Mouse (Mus musculus): ENCODE measurements around the gene Polq. TPM values are rescaled to one million over a fixed set of nuclear protein-coding genes. Genes with fewer than 3 reads are reported as not detected.
A peak's percentile ranks its signal among the peaks of the same experiment; 100 is the strongest.

Polq gene
- polyA plus RNA-seq (2016; fragmentation: Nextera tagmentation; extraction: Ambion mirVana), result 9.8 and 11.1 TPM in 2 replicates

DNA sequence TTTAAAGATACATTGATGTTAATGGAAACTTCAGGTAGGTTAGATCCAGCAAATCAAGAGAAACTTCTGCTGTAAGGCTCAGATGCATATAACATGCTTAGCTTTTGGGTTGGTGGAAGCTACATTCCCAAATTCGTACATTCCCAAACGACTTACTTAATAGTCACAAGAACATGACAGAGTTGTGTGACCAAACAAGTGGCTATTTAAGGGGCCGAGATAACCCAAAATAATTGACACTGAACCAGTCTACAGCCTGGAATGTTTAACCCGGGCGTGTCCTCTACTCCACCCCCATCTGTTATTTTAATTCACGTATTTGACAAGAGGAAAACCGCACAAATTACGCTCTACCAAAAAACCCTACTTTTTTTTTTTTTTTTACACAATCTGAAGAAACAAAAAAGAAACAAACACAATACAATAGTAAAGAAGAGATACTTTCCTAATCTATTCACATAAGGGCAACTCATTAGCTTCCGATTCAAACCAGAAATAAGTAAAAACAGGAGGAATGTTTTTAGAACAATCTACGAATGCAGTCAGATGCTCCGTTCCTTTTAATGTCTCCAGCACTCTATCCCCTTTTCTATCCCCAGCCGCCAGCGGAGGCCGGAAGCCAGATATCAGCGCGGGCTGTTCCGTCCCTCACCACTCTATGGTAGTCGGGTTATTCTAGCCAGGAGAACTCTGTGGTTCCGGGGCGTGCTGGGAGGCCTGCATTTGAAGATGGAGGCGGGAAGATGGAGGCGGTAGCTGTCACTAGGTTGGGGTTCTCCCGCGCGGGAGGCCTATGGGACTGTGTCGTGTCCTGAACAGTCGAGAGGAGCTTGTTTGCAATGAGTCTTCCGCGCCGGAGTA lies at the start of gene Polq:
Polq (plus strand) TSS at position 726 of the 861 bp plus-strand sequence.
- no peaks in the 10 kb centered on the region for H3K9me3 ChIP-seq
- peak within 1 kb of the TSS; percentile 79 for H3K27ac ChIP-seq
- H3K4me1 ChIP-seq, result peaks cover 15% of the 10 kb centered on the region; the same call in 1 of the 2 replicates
- 4% methylated on average over 30 of the region's 30 CpGs for WGBS
- H3K36me3 ChIP-seq, result peaks cover 3% of the 10 kb centered on the region; the same call in 1 of the 2 replicates
- H3K4me3 ChIP-seq, result peak within 1 kb of the TSS; percentile 75
- no peaks in the 10 kb centered on the region for H3K27me3 ChIP-seq (ENCODE audit: insufficient read depth, poor library complexity, severe bottlenecking)
- peak; percentile 97 for DNase-seq (ENCODE audit: low spot score)

DNA sequence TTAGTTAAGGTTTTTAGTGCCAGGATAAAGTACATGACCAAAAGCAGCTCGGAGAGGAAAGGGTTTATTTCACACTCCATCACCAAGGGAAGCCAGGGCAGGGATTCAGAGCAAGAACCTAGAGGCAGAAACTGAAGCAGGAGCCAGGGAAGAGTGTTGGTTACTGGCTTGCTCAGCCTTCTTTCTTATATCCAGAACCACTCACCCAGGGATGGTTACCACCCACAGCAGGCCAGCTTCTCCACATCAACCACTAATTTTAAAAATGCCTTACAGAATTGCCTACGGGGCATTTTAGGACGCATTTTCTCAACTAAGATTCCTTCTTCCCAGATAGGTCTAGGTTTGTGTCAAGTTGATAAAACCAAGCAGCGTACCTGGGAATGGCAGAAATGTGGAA lies 48.2 kb upstream of the Polq start:
- no peak overlapping the region for H3K27ac ChIP-seq
- no peak overlapping the region for H3K4me3 ChIP-seq
- 76% methylated on average over 4 of the region's 4 CpGs for WGBS
- no peak for DNase-seq (ENCODE audit: low spot score)
- peaks cover 13% of the 10 kb centered on the region; the same call in 1 of the 2 replicates for H3K36me3 ChIP-seq
- H3K27me3 ChIP-seq (ENCODE audit: insufficient read depth, poor library complexity, severe bottlenecking), result no peaks in the 10 kb centered on the region
- H3K4me1 ChIP-seq, result no peaks in the 10 kb centered on the region
- no peaks in the 10 kb centered on the region for H3K9me3 ChIP-seq

DNA sequence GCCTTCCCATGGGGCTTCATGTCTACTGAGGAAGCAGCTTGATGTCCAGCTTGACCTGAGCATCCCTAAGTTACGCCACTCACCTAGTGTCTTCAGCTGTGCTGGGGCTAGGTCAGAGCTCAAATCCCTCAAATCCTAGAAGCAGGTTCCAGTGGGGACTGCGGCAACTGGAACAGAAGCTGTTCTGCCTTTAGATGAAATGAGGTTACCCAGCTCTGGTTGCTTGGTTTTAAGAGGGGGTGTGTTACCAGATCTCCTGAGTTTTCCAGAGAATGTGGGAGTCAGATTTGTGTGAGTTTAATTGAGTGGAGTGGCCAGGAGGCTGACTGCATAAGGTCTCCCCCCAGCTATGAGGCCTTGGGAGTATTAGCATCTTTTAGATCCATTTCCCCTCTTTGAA lies 32.5 kb upstream of the Polq start:
- Histone ChIP-seq H3K27me3 (ENCODE audit: insufficient read depth, poor library complexity, severe bottlenecking) (no peaks in the 10 kb centered on the region), H3K9me3 (no peaks in the 10 kb centered on the region), H3K4me3 (no peak overlapping the region), H3K4me1 (no peaks in the 10 kb centered on the region), H3K36me3 (peaks cover 9% of the 10 kb centered on the region; the same call in 1 of the 2 replicates), H3K27ac (no peak overlapping the region)
- no peak for DNase-seq (ENCODE audit: low spot score)
- 88% methylated on average over 2 of the region's 2 CpGs for WGBS

DNA sequence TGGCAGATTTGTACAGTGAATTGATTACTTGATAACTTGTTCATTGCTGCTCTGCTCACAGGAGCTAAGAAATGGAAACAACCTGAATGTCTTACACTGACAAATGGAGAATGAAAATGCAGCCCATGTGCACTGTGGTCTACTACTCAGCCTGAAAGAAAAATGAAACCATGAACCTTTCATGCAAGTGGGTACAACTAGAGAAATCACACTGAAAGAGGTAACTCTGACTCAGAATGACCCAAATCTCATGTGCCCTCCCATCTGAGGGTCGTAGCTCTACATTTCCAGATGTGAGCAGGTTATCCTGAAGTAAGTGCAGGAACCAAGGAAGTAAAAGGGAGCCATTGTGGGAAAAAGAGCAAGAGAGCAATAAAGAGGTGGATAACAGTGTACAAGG lies 27.8 kb upstream of the Polq start:
- DNase-seq (ENCODE audit: low spot score), result no peak
- 81% methylated on average over 1 of the region's 1 CpGs for WGBS
- no peaks in the 10 kb centered on the region for H3K27me3 ChIP-seq (ENCODE audit: insufficient read depth, poor library complexity, severe bottlenecking)
- peaks cover 9% of the 10 kb centered on the region; the same call in 1 of the 2 replicates for H3K36me3 ChIP-seq
- H3K4me1 ChIP-seq, result peaks cover 14% of the 10 kb centered on the region
- no peak overlapping the region for H3K27ac ChIP-seq
- H3K9me3 ChIP-seq, result no peaks in the 10 kb centered on the region
- no peak overlapping the region for H3K4me3 ChIP-seq

DNA sequence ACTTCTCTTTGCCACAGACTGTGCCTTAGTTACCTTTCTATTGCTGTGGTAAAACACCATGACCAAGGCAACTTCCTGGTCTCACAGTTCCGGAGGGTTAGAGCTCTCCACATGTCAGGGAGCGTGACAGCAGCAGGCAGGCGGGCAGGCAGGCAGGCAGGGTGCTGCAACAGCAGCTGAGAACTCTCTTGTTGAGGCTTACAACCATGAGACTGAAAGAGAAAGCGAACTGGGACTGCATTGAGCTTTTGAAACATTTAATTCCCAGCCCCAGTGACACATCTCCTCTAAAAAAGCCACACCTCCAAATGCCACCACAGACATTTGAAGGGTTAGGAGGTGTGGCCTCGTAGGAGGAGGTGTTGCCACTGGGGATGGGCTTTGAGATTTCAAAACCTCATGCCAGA lies 25.9 kb upstream of the Polq start:
- H3K4me3 ChIP-seq, result no peak overlapping the region
- no peak overlapping the region for H3K27ac ChIP-seq
- peaks cover 9% of the 10 kb centered on the region; the same call in 1 of the 2 replicates for H3K36me3 ChIP-seq
- WGBS, result 63% methylated on average over 5 of the region's 5 CpGs
- H3K4me1 ChIP-seq, result peaks cover 21% of the 10 kb centered on the region
- DNase-seq (ENCODE audit: low spot score), result no peak
- H3K27me3 ChIP-seq (ENCODE audit: insufficient read depth, poor library complexity, severe bottlenecking), result no peaks in the 10 kb centered on the region
- no peaks in the 10 kb centered on the region for H3K9me3 ChIP-seq

DNA sequence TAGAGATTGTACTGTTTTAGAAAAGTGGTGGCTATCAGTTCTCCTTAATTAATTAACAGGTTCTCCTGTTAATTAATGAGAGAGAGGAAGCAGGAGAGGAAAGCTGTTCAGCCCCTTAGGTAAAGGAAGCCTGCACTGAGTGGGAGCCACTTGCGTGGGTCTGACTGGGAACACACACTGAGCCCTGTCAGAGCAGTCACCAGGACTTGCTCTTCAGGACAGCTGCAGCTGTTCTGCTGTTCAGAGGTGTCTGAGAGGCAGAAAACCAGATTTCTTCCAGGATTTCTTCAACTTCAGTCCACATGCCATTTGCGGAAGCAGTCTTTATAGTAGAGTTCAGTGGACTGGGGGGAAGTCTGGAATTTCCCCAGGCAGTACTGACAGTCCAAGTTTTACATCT lies 24.2 kb upstream of the Polq start:
- no peak for DNase-seq (ENCODE audit: low spot score)
- no peak overlapping the region for H3K4me3 ChIP-seq
- no peak overlapping the region for H3K27ac ChIP-seq
- WGBS, result 65% methylated on average over 2 of the region's 2 CpGs
- no peaks in the 10 kb centered on the region for H3K36me3 ChIP-seq
- no peaks in the 10 kb centered on the region for H3K9me3 ChIP-seq
- no peaks in the 10 kb centered on the region for H3K27me3 ChIP-seq (ENCODE audit: insufficient read depth, poor library complexity, severe bottlenecking)
- peaks cover 30% of the 10 kb centered on the region for H3K4me1 ChIP-seq

DNA sequence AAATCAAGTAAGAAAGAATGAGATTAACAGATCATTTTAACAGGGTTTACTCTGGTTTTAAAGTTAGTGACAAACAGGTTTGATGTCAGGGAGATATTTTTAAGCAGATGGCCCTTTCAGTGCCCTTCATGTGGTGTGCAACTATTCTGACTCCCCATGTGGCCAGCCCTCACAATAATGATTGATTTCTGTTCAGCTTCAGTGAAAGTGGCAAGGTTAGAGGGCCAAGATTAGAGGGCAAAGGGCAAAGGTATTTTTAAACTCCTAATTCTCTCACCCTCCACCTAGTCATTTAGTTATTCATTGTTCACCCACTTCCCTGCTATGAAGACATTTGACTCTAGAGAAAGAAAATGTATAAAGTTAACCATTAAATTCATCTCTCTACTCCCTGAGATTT lies 23.5 kb upstream of the Polq start:
- H3K27me3 ChIP-seq (ENCODE audit: insufficient read depth, poor library complexity, severe bottlenecking), result no peaks in the 10 kb centered on the region
- peaks cover 30% of the 10 kb centered on the region for H3K4me1 ChIP-seq
- H3K27ac ChIP-seq, result no peak overlapping the region
- H3K9me3 ChIP-seq, result no peaks in the 10 kb centered on the region
- DNase-seq (ENCODE audit: low spot score), result no peak
- no peak overlapping the region for H3K4me3 ChIP-seq
- H3K36me3 ChIP-seq, result no peaks in the 10 kb centered on the region

DNA sequence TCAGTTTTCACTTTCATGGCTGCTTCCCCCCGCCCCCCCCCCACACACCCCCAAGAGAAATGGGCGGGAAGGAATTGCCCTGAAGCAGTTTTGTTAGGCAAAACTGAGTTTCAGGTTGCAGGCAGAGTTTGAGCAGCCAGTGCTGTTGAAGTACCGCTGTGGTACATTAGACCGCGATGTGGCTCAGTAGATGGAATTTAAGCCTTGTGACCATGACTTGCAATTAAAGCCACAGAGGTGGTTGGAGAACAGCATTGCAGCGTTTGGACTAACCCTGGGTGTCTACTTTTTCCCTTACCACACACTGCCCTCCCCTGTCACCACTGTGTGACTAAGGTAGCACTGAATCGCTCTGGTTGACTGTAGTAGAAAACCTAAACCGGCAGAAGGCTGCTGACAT lies 22.1 kb upstream of the Polq start:
- peaks cover 30% of the 10 kb centered on the region for H3K4me1 ChIP-seq
- H3K36me3 ChIP-seq, result no peaks in the 10 kb centered on the region
- no peaks in the 10 kb centered on the region for H3K27me3 ChIP-seq (ENCODE audit: insufficient read depth, poor library complexity, severe bottlenecking)
- 53% methylated on average over 8 of the region's 8 CpGs for WGBS
- DNase-seq (ENCODE audit: low spot score), result no peak
- peak overlapping the region; percentile 52 for H3K4me3 ChIP-seq
- peak overlapping the region; percentile 84 for H3K27ac ChIP-seq
- H3K9me3 ChIP-seq, result no peaks in the 10 kb centered on the region

DNA sequence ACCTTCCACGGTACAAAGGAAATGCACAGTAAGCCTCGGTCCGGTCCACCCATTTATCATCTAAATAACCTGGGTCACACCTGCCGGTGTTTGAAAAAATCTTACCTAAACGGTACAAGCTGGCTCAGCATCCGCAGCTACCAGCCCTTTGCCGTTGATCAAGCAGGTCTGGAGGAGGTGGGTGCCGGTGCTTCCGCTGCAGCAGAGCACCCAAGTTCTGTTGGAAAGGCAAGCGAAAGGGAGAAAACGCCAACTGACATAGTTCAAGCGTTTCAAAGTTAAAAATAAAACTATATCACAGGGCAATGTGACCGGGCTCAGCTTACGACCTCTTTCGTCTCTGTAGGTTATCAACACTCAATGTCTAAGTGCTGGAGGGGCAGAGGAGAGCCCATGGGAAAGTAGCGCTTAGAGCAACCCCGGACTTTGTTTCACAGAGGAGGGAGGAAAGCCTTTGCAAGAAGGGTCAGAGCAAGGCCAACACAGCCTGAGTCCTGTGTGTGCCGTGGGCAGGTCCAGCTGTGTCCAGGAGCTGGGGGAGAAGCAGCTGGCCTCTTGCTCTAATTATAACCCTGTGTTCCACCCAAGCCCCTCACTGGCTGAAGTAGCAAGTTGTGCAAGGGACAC lies 21.5 kb upstream of the Polq start, which contains the start of gene Fbxo40:
Fbxo40 (minus strand) TSS at position 469 of the 627 bp plus-strand sequence.
- 42% methylated on average over 18 of the region's 18 CpGs for WGBS
- no peaks in the 10 kb centered on the region for H3K9me3 ChIP-seq
- H3K36me3 ChIP-seq, result no peaks in the 10 kb centered on the region
- H3K4me1 ChIP-seq, result peaks cover 30% of the 10 kb centered on the region
- peak within 1 kb of the TSS; percentile 52 for H3K4me3 ChIP-seq
- no peaks in the 10 kb centered on the region for H3K27me3 ChIP-seq (ENCODE audit: insufficient read depth, poor library complexity, severe bottlenecking)
- DNase-seq (ENCODE audit: low spot score), result no peak
- H3K27ac ChIP-seq, result peak within 1 kb of the TSS; percentile 84

DNA sequence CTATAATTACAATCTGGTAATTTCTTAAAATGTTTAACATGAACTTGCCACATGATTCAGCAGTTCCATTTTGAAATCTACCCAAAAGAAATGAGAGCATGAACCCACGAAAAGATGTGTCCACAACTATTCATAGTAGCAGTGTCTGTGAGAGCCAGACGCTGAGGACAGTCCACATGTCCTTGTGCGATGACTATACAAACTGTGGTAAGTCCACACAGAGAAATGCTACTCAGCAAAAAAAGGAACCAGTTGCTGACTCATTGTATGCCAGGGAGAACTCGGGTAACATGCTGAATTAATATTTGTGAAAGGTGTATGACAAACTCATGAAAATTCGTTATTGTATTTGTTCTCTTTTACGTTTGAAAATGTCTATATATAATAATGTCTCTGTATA lies 13.9 kb upstream of the Polq start:
- no peak overlapping the region for H3K4me3 ChIP-seq
- DNase-seq (ENCODE audit: low spot score), result no peak
- H3K4me1 ChIP-seq, result no peaks in the 10 kb centered on the region
- no peak overlapping the region for H3K27ac ChIP-seq
- no peaks in the 10 kb centered on the region for H3K36me3 ChIP-seq
- whole genome bisulfite sequencing, result 80% methylated on average over 6 of the region's 6 CpGs
- H3K9me3 ChIP-seq, result no peaks in the 10 kb centered on the region
- H3K27me3 ChIP-seq (ENCODE audit: insufficient read depth, poor library complexity, severe bottlenecking), result no peaks in the 10 kb centered on the region

DNA sequence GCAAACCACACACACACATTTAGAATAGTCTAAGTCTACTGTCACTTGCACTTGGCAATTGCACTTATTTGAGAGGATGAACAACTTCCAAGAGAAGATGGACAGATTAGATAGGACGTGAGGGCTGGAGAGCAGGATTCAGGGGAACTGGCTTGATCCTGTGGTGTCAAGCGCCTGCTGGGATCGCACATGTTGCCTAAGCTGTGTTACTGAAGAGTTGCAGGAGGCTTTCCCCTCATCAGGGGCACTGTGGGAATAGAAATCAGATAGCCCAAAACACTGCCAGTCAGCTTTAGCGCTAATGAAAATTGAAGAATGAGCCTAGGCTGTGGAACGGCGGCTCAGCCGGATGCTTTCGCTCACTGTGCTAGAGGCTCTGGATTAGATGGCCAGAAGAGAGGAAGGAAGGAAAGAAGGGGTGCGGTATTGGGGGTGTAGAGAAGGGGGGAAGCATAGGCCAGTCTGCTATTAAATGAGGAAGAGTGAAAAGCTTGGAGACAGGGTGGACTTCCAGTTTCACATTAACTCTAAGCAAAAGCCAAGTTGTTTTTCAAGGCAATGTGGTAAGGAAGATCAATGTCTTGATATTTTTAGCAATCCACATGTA lies 12.1 kb upstream of the Polq start:
- no peaks in the 10 kb centered on the region for H3K4me1 ChIP-seq
- H3K9me3 ChIP-seq, result no peaks in the 10 kb centered on the region
- no peak overlapping the region for H3K4me3 ChIP-seq
- 56% methylated on average over 9 of the region's 9 CpGs for WGBS
- no peaks in the 10 kb centered on the region for H3K36me3 ChIP-seq
- H3K27me3 ChIP-seq (ENCODE audit: insufficient read depth, poor library complexity, severe bottlenecking), result no peaks in the 10 kb centered on the region
- no peak for DNase-seq (ENCODE audit: low spot score)
- no peak overlapping the region for H3K27ac ChIP-seq

DNA sequence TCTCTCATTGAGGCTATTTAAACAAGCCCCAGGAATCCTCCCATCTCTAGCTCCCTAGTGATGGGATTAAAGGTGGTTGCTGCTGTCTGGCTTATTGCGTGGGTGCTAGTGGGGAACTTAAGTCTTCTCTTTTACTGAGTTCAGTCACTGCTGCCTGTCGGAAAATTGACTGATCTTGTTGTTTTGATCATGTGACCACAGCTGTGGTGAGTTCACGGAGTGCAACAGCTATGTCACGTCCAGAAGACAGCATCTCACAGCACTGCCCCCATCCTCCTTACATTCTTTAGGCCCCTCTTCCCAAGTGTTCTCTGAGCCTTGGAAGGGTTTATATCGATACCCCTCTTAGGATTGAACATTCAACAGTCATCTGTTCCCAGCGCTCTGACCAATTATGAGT lies 2.3 kb upstream of the Polq start:
- no peaks in the 10 kb centered on the region for H3K9me3 ChIP-seq
- no peak overlapping the region for H3K4me3 ChIP-seq
- no peak overlapping the region for H3K27ac ChIP-seq
- no peaks in the 10 kb centered on the region for H3K36me3 ChIP-seq
- 68% methylated on average over 6 of the region's 6 CpGs for WGBS
- H3K4me1 ChIP-seq, result peaks cover 15% of the 10 kb centered on the region; the same call in 1 of the 2 replicates
- no peak for DNase-seq (ENCODE audit: low spot score)
- H3K27me3 ChIP-seq (ENCODE audit: insufficient read depth, poor library complexity, severe bottlenecking), result no peaks in the 10 kb centered on the region

DNA sequence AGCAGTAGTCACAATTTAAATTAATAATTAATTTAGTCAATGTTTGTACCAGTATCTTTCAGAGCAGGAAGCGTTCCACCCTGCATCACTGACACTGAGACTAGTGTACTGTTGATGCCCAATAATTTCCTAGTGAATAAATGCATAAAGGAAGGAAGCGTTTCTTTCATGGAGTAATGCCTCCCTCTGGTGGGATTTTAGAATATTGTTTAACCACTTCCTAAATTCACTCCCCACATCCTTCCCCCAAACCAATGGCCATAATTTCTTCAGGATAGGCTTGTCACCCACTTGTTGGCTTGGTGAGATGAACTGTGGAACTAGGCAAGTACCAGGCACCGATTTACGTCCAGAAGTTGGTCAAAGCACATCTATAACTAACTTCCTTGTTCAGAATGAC lies 1.2 kb upstream of the Polq start:
- 65% methylated on average over 4 of the region's 4 CpGs for WGBS
- no peak for DNase-seq (ENCODE audit: low spot score)

More for the DNA sequence above, 1.2 kb upstream of the Polq start:
- H3K4me1 ChIP-seq, result peaks cover 15% of the 10 kb centered on the region; the same call in 1 of the 2 replicates
- H3K27me3 ChIP-seq (ENCODE audit: insufficient read depth, poor library complexity, severe bottlenecking), result no peaks in the 10 kb centered on the region
- H3K4me3 ChIP-seq, result no peak overlapping the region
- H3K36me3 ChIP-seq, result no peaks in the 10 kb centered on the region
- 0 out of 2 replicates have a peak overlapping the region, but pooled peaks have one; percentile 79 for H3K27ac ChIP-seq
- H3K9me3 ChIP-seq, result no peaks in the 10 kb centered on the region

Measured in heart, embryonic 10.5 days (tissue).